Mouse (Mus musculus) myocyte (in vitro differentiated cells): ENCODE measurements around the gene Olfr750.

Experiments
- CEBPB ChIP-seq: IDR thresholded peaks from 2 replicates; pipeline ENCODE4 v1.6.1; 2011; ENCODE audit warnings: mild to moderate bottlenecking, moderate library complexity; ENCODE audit not compliant: poor library complexity, insufficient read depth, severe bottlenecking
- E2F4 ChIP-seq: IDR thresholded peaks from one replicate; pipeline ENCODE4 v1.6.1; 2011; ENCODE audit warnings: mild to moderate bottlenecking, control low read depth, moderate library complexity; ENCODE audit not compliant: insufficient read depth
- MAX ChIP-seq: IDR thresholded peaks from one replicate; pipeline ENCODE4 v1.6.1; 2011; ENCODE audit warnings: low read depth, mild to moderate bottlenecking, control low read depth
- MYOG ChIP-seq, 3 experiments: IDR thresholded peaks; one replicate each; pipeline ENCODE4 v1.6.1; 2011; ENCODE audit warnings: control low read depth in 2 of 3, low read depth in 2 of 3, mild to moderate bottlenecking in 2 of 3; ENCODE audit not compliant: insufficient read length in 2 of 3, control insufficient read depth in 1 of 3, insufficient read depth in 1 of 3
- POLR2A ChIP-seq: IDR thresholded peaks from one replicate; pipeline ENCODE4 v1.6.1; 2011; ENCODE audit warnings: low read depth, mild to moderate bottlenecking, control low read depth, moderate library complexity; ENCODE audit not compliant: insufficient read length
- POLR2AphosphoS2 ChIP-seq: IDR thresholded peaks from one replicate; pipeline ENCODE4 v1.6.1; 2011; ENCODE audit warnings: low read depth, control low read depth; ENCODE audit not compliant: insufficient read length
- REST ChIP-seq: IDR thresholded peaks from one replicate; pipeline ENCODE4 v1.6.1; 2011; ENCODE audit warnings: mild to moderate bottlenecking, control low read depth, moderate library complexity; ENCODE audit not compliant: insufficient read depth, insufficient read length
- TCF12 ChIP-seq: IDR thresholded peaks from one replicate; pipeline ENCODE4 v1.6.1; 2011; ENCODE audit warnings: mild to moderate bottlenecking, control low read depth; ENCODE audit not compliant: poor library complexity, insufficient read depth, severe bottlenecking
- TCF3 ChIP-seq: IDR thresholded peaks from one replicate; pipeline ENCODE4 v1.6.1; 2011; ENCODE audit warnings: low read depth, control low read depth; ENCODE audit not compliant: insufficient read length
- USF1 ChIP-seq: IDR thresholded peaks from one replicate; pipeline ENCODE4 v1.6.1; 2011; ENCODE audit warnings: low read depth, mild to moderate bottlenecking, control low read depth, moderate library complexity

GRCm38 (mm10) chr14:51089674-51090076 lies 15.4 kb upstream of the Olfr750 start:
- no peak for TF ChIP-seq USF1
- no peak for TF ChIP-seq POLR2A
- no peak for TF ChIP-seq CEBPB
- no peak for TF ChIP-seq E2F4
- TF ChIP-seq TCF12, result no peak
- TF ChIP-seq TCF3, result no peak
- TF ChIP-seq REST, result no peak
- TF ChIP-seq POLR2AphosphoS2, result no peak
- TF ChIP-seq MAX, result no peak
- TF ChIP-seq MYOG (IDR thresholded peaks at IDR 0.05; ENCODE audit: control insufficient read depth in 1 of 3, insufficient read depth in 1 of 3, insufficient read length in 2 of 3, low read depth in 2 of 3), result no peak
